In genomic region chr4:122871269-122871668, GRCm38 (mm10) we compare ENCODE assay signal across 29 mouse cellular contexts. TPM values are rescaled to one million over a fixed set of nuclear protein-coding genes. Genes with fewer than 3 reads are reported as not detected.
A peak's percentile ranks its signal among the peaks of the same experiment; 100 is the strongest.
DNase-seq lines count a peak whose midpoint lies in the region; ATAC-seq and TF ChIP-seq lines count a peak whose summit lies in the region.
"Had no signal": no experiment of that assay in that cellular context is flagged by ENCODE, and none has a peak within 500 bp of the region (broad histone marks: within the 10 kb centered on the region; RNA-seq: fewer than 3 reads in every experiment).

No protein-coding gene starts in this region.

- H3K27ac ChIP-seq in left cerebral cortex, adult 2 months, result peak overlapping the region; percentile 74
- H3K27ac ChIP-seq in CH12.LX (ENCODE audit: insufficient read depth, low read depth), result peak overlapping the region; percentile 78
- peak overlapping the region; percentile 99 for H3K27ac ChIP-seq in bone marrow macrophage, adult 2 months (ENCODE audit: insufficient read depth, low read depth, low read length)
- peak overlapping the region; percentile 75 for H3K27ac ChIP-seq in liver, postnatal 0 days (ENCODE audit: low read depth)
- H3K27ac ChIP-seq: embryonic facial prominence, embryonic 13.5 days; forebrain, embryonic 12.5 days; gastrocnemius, adult 2 months; hindbrain, embryonic 15.5 days; limb, embryonic 15.5 days; midbrain, embryonic 10.5 days; neural tube, embryonic 13.5 days had no signal

- no peak overlapping the region for H3K9ac ChIP-seq in CH12.LX (ENCODE audit: insufficient read depth, low read depth)
- no peak overlapping the region for H3K9ac ChIP-seq in liver, postnatal 0 days (replicated peaks)
- H3K9ac ChIP-seq: embryonic facial prominence, embryonic 13.5 days; forebrain, embryonic 12.5 days; hindbrain, embryonic 15.5 days; limb, embryonic 15.5 days; lung, embryonic 14.5 days; neural tube, embryonic 13.5 days had no signal

- dilution Hi-C loops in CH12.LX (cut with MboI; ENCODE audit: extremely low pct_ligation_motif_present, extremely low pct_unique_long_range_greater_than_20kb, low sequenced_read_pairs), result no loop called here

- DNase-seq in left cerebral cortex, adult 2 months (ENCODE audit: extremely low spot score in 1 of 2, low spot score in 2 of 2), result peak in 1 of 2 experiments; percentile 37
- no peak for DNase-seq in left cerebral cortex, adult 18-20 months (ENCODE audit: low spot score in 2 of 2)
- no peak for DNase-seq in CH12.LX (ENCODE audit: extremely low read depth)
- no peak for DNase-seq in liver, postnatal 0 days
- DNase-seq in heart, adult 8-10 months (ENCODE audit: low spot score), result no peak
- DNase-seq in thymus, postnatal 4 days, result no peak
- DNase-seq: adrenal gland, adult 8-10 months; cerebellum, adult 11 months; cerebellum, postnatal 10 days; gastrocnemius, adult 2 months; kidney, postnatal 25 days; left cerebral cortex, postnatal 4 days; lung, embryonic 14.5 days; retina, postnatal 1 day; right cerebral cortex, postnatal 4 days; thymus, postnatal 14 days had no signal

- H3K9me3 ChIP-seq in CH12.LX (replicated peaks; ENCODE audit: low read length), result no peaks in the 10 kb centered on the region
- no peaks in the 10 kb centered on the region for H3K9me3 ChIP-seq in liver, postnatal 0 days (ENCODE audit: low read length)
- H3K9me3 ChIP-seq: embryonic facial prominence, embryonic 13.5 days; forebrain, embryonic 12.5 days; G1E; hindbrain, embryonic 15.5 days; limb, embryonic 15.5 days; midbrain, embryonic 10.5 days; neural tube, embryonic 13.5 days had no signal

- no peak for TF ChIP-seq EP300 in CH12.LX (IDR thresholded peaks at IDR 0.05; ENCODE audit: low read length)
- TF ChIP-seq EP300 in liver, postnatal 0 days (IDR thresholded peaks at IDR 0.05; ENCODE audit: low read depth), result no peak

- no peak for TF ChIP-seq RAD21 in CH12.LX (IDR thresholded peaks at IDR 0.05; ENCODE audit: low read depth, low read length)

- H3K27me3 ChIP-seq in CH12.LX (replicated peaks), result no peaks in the 10 kb centered on the region
- no peaks in the 10 kb centered on the region for H3K27me3 ChIP-seq in liver, postnatal 0 days (ENCODE audit: insufficient read depth, low read length)
- H3K27me3 ChIP-seq: embryonic facial prominence, embryonic 13.5 days; forebrain, embryonic 12.5 days; hindbrain, embryonic 15.5 days; limb, embryonic 15.5 days; neural tube, embryonic 13.5 days had no signal

- TF ChIP-seq CTCF in left cerebral cortex, adult 2 months (IDR thresholded peaks at IDR 0.05), result no peak
- TF ChIP-seq CTCF in CH12.LX (conservative IDR thresholded peaks at IDR 0.05 in 1 of 2, IDR thresholded peaks at IDR 0.05 in 1 of 2; ENCODE audit: low read depth in 2 of 2, low read length in 2 of 2), result no peak
- TF ChIP-seq CTCF in bone marrow macrophage, adult 2 months (IDR thresholded peaks at IDR 0.05; ENCODE audit: low read depth, low read length), result no peak
- TF ChIP-seq CTCF in liver, postnatal 0 days (IDR thresholded peaks at IDR 0.05; ENCODE audit: low read depth), result no peak

- H3K4me2 ChIP-seq in CH12.LX (ENCODE audit: insufficient read depth, low read depth, poor library complexity, severe bottlenecking), result no peak overlapping the region
- 0 out of 2 replicates have a peak overlapping the region, but pooled peaks have one; percentile 33 for H3K4me2 ChIP-seq in liver, postnatal 0 days (ENCODE audit: low read depth, low read length)
- H3K4me2 ChIP-seq: embryonic facial prominence, embryonic 13.5 days; forebrain, embryonic 12.5 days; heart, embryonic 11.5 days; hindbrain, embryonic 15.5 days; limb, embryonic 15.5 days; lung, embryonic 14.5 days; neural tube, embryonic 13.5 days had no signal

- intact Hi-C loops in left cerebral cortex, adult 2 months (cut with DNase I), result no loop called here

- no peak for ATAC-seq in liver, postnatal 0 days
- ATAC-seq in megakaryocyte-erythroid progenitor cell, adult 5-6 weeks (replicated peaks; ENCODE audit: low FRiP score, low TSS enrichment, poor library complexity, severe bottlenecking), result no peak
- ATAC-seq: midbrain, embryonic 16.5 days had no signal

- H3K4me1 ChIP-seq in CH12.LX (ENCODE audit: control insufficient read depth in 1 of 2, insufficient read depth in 2 of 2), result peaks cover 23 to 80% of the 10 kb centered on the region in 2 experiments
- peaks cover 67% of the 10 kb centered on the region for H3K4me1 ChIP-seq in bone marrow macrophage, adult 2 months (ENCODE audit: control insufficient read depth, insufficient read depth, low read length)
- peaks cover 13% of the 10 kb centered on the region for H3K4me1 ChIP-seq in liver, postnatal 0 days (ENCODE audit: insufficient read depth)
- H3K4me1 ChIP-seq: embryonic facial prominence, embryonic 13.5 days; forebrain, embryonic 12.5 days; hindbrain, embryonic 15.5 days; limb, embryonic 15.5 days; midbrain, embryonic 10.5 days; neural tube, embryonic 13.5 days had no signal

- peaks cover 44% of the 10 kb centered on the region for H3K79me2 ChIP-seq in CH12.LX (replicated peaks; ENCODE audit: control insufficient read depth, extremely low read depth, insufficient read depth, poor library complexity, severe bottlenecking)

- WGBS in liver, postnatal 0 days (ENCODE audit: insufficient replicate concordance), result 79% methylated on average over 11 of the region's 11 CpGs

- in situ Hi-C loops in CH12.LX (cut with MboI; ENCODE audit: low pct_ligation_motif_present, low pct_unique_long_range_greater_than_20kb, low sequenced_read_pairs), result no loop called here

- H3K4me3 ChIP-seq in left cerebral cortex, adult 2 months, result no peak overlapping the region
- no peak overlapping the region for H3K4me3 ChIP-seq in CH12.LX (replicated peaks in 1 of 3; ENCODE audit: low read depth in 2 of 3, low read length in 2 of 3, poor library complexity in 1 of 3)
- peak overlapping the region; percentile 36 for H3K4me3 ChIP-seq in bone marrow macrophage, adult 2 months (ENCODE audit: insufficient read depth, low read length)
- H3K4me3 ChIP-seq in liver, postnatal 0 days (ENCODE audit: low read depth, low read length), result no peak overlapping the region
- H3K4me3 ChIP-seq: embryonic facial prominence, embryonic 13.5 days; erythroblast, embryonic 14.5 days; forebrain, embryonic 12.5 days; gastrocnemius, adult 2 months; hindbrain, embryonic 15.5 days; limb, embryonic 15.5 days; midbrain, embryonic 10.5 days; myocyte; neural tube, embryonic 13.5 days had no signal

- TF ChIP-seq POLR2A in CH12.LX (IDR thresholded peaks at IDR 0.05; ENCODE audit: low read depth, low read length), result no peak
- TF ChIP-seq POLR2A in bone marrow macrophage, adult 2 months (IDR thresholded peaks at IDR 0.05; ENCODE audit: borderline replicate concordance, low read depth, low read length), result no peak

- H3K36me3 ChIP-seq in CH12.LX (replicated peaks in 1 of 2; ENCODE audit: control insufficient read depth in 1 of 2, insufficient read depth in 1 of 2, low read length in 1 of 2), result peaks cover 43 to 69% of the 10 kb centered on the region in 2 experiments
- peaks cover 65% of the 10 kb centered on the region for H3K36me3 ChIP-seq in liver, postnatal 0 days (replicated peaks; ENCODE audit: insufficient read depth, low read length)

TF ChIP-seq in CH12.LX, 34 proteins besides CTCF, POLR2A, EP300 and RAD21:
- TF ChIP-seq IRF4 (IDR thresholded peaks at IDR 0.05; ENCODE audit: low read depth, low read length), result no peak
- TF ChIP-seq ZC3H11A (IDR thresholded peaks at IDR 0.05; ENCODE audit: low read depth, low read length), result no peak
- TF ChIP-seq CHD1 (IDR thresholded peaks at IDR 0.05; ENCODE audit: low read depth, low read length), result no peak
- no peak for TF ChIP-seq MAX (IDR thresholded peaks at IDR 0.05; ENCODE audit: low read length)
- no peak for TF ChIP-seq MAZ (IDR thresholded peaks at IDR 0.05; ENCODE audit: low read depth, low read length)
- TF ChIP-seq BHLHE40 (IDR thresholded peaks at IDR 0.05; ENCODE audit: low read depth, low read length), result no peak
- no peak for TF ChIP-seq USF2 (conservative IDR thresholded peaks at IDR 0.05; ENCODE audit: low read depth, low read length)
- TF ChIP-seq ETS1 (conservative IDR thresholded peaks at IDR 0.05; ENCODE audit: low read depth, low read length), result no peak
- no peak for TF ChIP-seq MAFK (IDR thresholded peaks at IDR 0.05; ENCODE audit: insufficient replicate concordance, low read length)
- TF ChIP-seq ZNF384 (IDR thresholded peaks at IDR 0.05; ENCODE audit: low read depth, low read length), result no peak
- TF ChIP-seq ZKSCAN1 (IDR thresholded peaks at IDR 0.05; ENCODE audit: borderline replicate concordance, low read depth, low read length), result no peak
- no peak for TF ChIP-seq TCF12 (IDR thresholded peaks at IDR 0.05; ENCODE audit: low read depth, low read length)
- no peak for TF ChIP-seq HCFC1 (IDR thresholded peaks at IDR 0.05; ENCODE audit: low read depth, low read length)
TF ChIP-seq in CH12.LX: peak in this region for 0.

RNA-seq across cellular contexts. Expression of gene Cap1, which starts 14.6 kb away (rescaled TPM):
- total RNA-seq in left cerebral cortex, adult 2 months (2021), result 100 to 1,000 TPM; 260 to 281 TPM
- 100 to 1,000 TPM; 273 to 281 TPM for total RNA-seq in left cerebral cortex, adult 18-20 months (2021)
- 118 and 128 TPM in 2 replicates for total RNA-seq in CH12.LX (2012; rRNA removed)
- total RNA-seq in CH12.LX (2014; rRNA removed), result 159 TPM in 2 replicates
- 163 and 195 TPM in 2 replicates for polyA plus RNA-seq in CH12.LX (2012; ENCODE audit: insufficient read length, low read depth)
- polyA plus RNA-seq in bone marrow macrophage, adult 2 months (2012; ENCODE audit: insufficient read depth, insufficient read length, missing spikeins), result 495 and 593 TPM in 2 replicates
- 22.3 and 28.4 TPM in 2 replicates for polyA plus RNA-seq in liver, postnatal 0 days (2015; fragmentation: Nextera tagmentation; extraction: Ambion mirVana)
- 10 to 100 TPM; 38.4 to 47.9 (median 42.1) TPM for total RNA-seq in heart, adult 8-10 months (2022)
- 50.7 and 56.5 TPM in 2 replicates for total RNA-seq in megakaryocyte-erythroid progenitor cell, adult 5-6 weeks (2014; fragmentation: Nextera tagmentation)
- 80.5 and 95.8 TPM in 2 replicates for total RNA-seq in megakaryocyte-erythroid progenitor cell, adult 5-6 weeks (2017)

RNA-seq across cellular contexts. Expression of gene Ppt1, which starts 35.2 kb away (rescaled TPM):
- total RNA-seq in left cerebral cortex, adult 2 months (2021), result 10 to 100 TPM; 97.2 to 97.7 TPM
- total RNA-seq in left cerebral cortex, adult 18-20 months (2021), result 100 to 1,000 TPM; 105 to 111 TPM
- total RNA-seq in CH12.LX (2012; rRNA removed) (23.7 and 23.8 TPM in 2 replicates), CH12.LX (2014; rRNA removed) (23.9 and 24.2 TPM in 2 replicates)
- 30.7 TPM in 2 replicates for polyA plus RNA-seq in CH12.LX (2012; ENCODE audit: insufficient read length, low read depth)
- 152 and 158 TPM in 2 replicates for polyA plus RNA-seq in bone marrow macrophage, adult 2 months (2012; ENCODE audit: insufficient read depth, insufficient read length, missing spikeins)
- 18.6 and 20.3 TPM in 2 replicates for polyA plus RNA-seq in liver, postnatal 0 days (2015; fragmentation: Nextera tagmentation; extraction: Ambion mirVana)
- 10 to 100 TPM; 44.1 to 52.8 (median 49.1) TPM for total RNA-seq in heart, adult 8-10 months (2022)
- 24.5 and 25.1 TPM in 2 replicates for total RNA-seq in megakaryocyte-erythroid progenitor cell, adult 5-6 weeks (2014; fragmentation: Nextera tagmentation)
- 30.1 and 37.8 TPM in 2 replicates for total RNA-seq in megakaryocyte-erythroid progenitor cell, adult 5-6 weeks (2017)
